Mouse (Mus musculus): ENCODE measurements around the gene Btnl10. TPM values are rescaled to one million over a fixed set of nuclear protein-coding genes. Genes with fewer than 3 reads are reported as not detected.
"Not testable (repeated sequence)": the region's sequence is repeated elsewhere in the genome, so short reads cannot be mapped to it uniquely, and the experiment has no call there.

Gene Btnl10
- polyA plus RNA-seq, 2 experiments = 0.05 TPM; not detected in 1

- H3K4me3 ChIP-seq (replicated peaks; ENCODE audit: low read length) = peak overlapping the region; percentile 44
- H3K4me2 ChIP-seq (replicated peaks; ENCODE audit: low read depth, low read length, severe bottlenecking) = peak overlapping the region; percentile 68
- peak overlapping the region; percentile 55 for H3K9ac ChIP-seq (ENCODE audit: low read depth, low read length, severe bottlenecking)
- no peak for ATAC-seq (ENCODE audit: low FRiP score, low read depth)
- TF ChIP-seq POLR2A (IDR thresholded peaks at IDR 0.05; ENCODE audit: borderline replicate concordance, extremely low read depth, insufficient read depth, insufficient read length) = no peak
- peak overlapping the region; percentile 74 for H3K27ac ChIP-seq (replicated peaks; ENCODE audit: low read depth, low read length)
- DNase-seq (ENCODE audit: low spot score) = peak; percentile 78
- no peaks in the 10 kb centered on the region for H3K36me3 ChIP-seq (ENCODE audit: control insufficient read depth, insufficient read depth, low read length)
- peaks cover 7% of the 10 kb centered on the region; the same call in 1 of the 2 replicates for H3K27me3 ChIP-seq (ENCODE audit: control insufficient read depth, insufficient read depth, low read length)
- WGBS = 8% methylated on average over 20 of the region's 20 CpGs
- 0 out of 2 replicates have a peak, but pooled peaks cover 7% of the 10 kb centered on the region for H3K4me1 ChIP-seq (ENCODE audit: control insufficient read depth, insufficient read depth, low read length)
- no peaks in the 10 kb centered on the region for H3K9me3 ChIP-seq (ENCODE audit: control insufficient read depth, low read length)
These were observed 32.0 kb downstream of the Btnl10 start for GRCm38 (mm10) chr11:58949480-58950431.

GRCm38 (mm10) chr11:58951210-58951609 is 33.5 kb downstream of the Btnl10 start:
- DNase-seq (ENCODE audit: low spot score) (no peak), ATAC-seq (ENCODE audit: low FRiP score, low read depth) (no peak)
- H3K4me1 ChIP-seq (ENCODE audit: control insufficient read depth, insufficient read depth, low read length) = 0 out of 2 replicates have a peak, but pooled peaks cover 9% of the 10 kb centered on the region
- H3K9me3 ChIP-seq (ENCODE audit: control insufficient read depth, low read length) = no peaks in the 10 kb centered on the region
- no peak for TF ChIP-seq POLR2A (IDR thresholded peaks at IDR 0.05; ENCODE audit: borderline replicate concordance, extremely low read depth, insufficient read depth, insufficient read length)
- 73% methylated on average over 5 of the region's 5 CpGs for WGBS
- H3K27me3 ChIP-seq (ENCODE audit: control insufficient read depth, insufficient read depth, low read length) = peaks cover 7% of the 10 kb centered on the region; the same call in 1 of the 2 replicates
- no peak overlapping the region for H3K4me3 ChIP-seq (replicated peaks; ENCODE audit: low read length)
- no peak overlapping the region for H3K27ac ChIP-seq (replicated peaks; ENCODE audit: low read depth, low read length)
- H3K9ac ChIP-seq (ENCODE audit: low read depth, low read length, severe bottlenecking) = no peak overlapping the region
- no peak overlapping the region for H3K4me2 ChIP-seq (replicated peaks; ENCODE audit: low read depth, low read length, severe bottlenecking)
- H3K36me3 ChIP-seq (ENCODE audit: control insufficient read depth, insufficient read depth, low read length) = no peaks in the 10 kb centered on the region

GRCm38 (mm10) chr11:58953351-58954169 is 35.9 kb downstream of the Btnl10 start:
- Histone ChIP-seq H3K27ac (replicated peaks; ENCODE audit: low read depth, low read length) (peak overlapping the region; percentile 81), H3K9ac (ENCODE audit: low read depth, low read length, severe bottlenecking) (peak overlapping the region; percentile 64), H3K4me1 (ENCODE audit: control insufficient read depth, insufficient read depth, low read length) (peaks cover 21% of the 10 kb centered on the region; the same call in 1 of the 2 replicates), H3K36me3 (ENCODE audit: control insufficient read depth, insufficient read depth, low read length) (peaks cover 9% of the 10 kb centered on the region), H3K9me3 (ENCODE audit: control insufficient read depth, low read length) (no peaks in the 10 kb centered on the region), H3K4me3 (replicated peaks; ENCODE audit: low read length) (peak overlapping the region; percentile 68), H3K4me2 (replicated peaks; ENCODE audit: low read depth, low read length, severe bottlenecking) (peak overlapping the region; percentile 86), H3K27me3 (ENCODE audit: control insufficient read depth, insufficient read depth, low read length) (no peaks in the 10 kb centered on the region)
- ATAC-seq (ENCODE audit: low FRiP score, low read depth) (peak; percentile 4; the same call in 1 of the 2 replicates), DNase-seq (ENCODE audit: low spot score) (peak; percentile 40)
- WGBS = 2% methylated on average over 29 of the region's 33 CpGs
- no peak for TF ChIP-seq POLR2A (IDR thresholded peaks at IDR 0.05; ENCODE audit: borderline replicate concordance, extremely low read depth, insufficient read depth, insufficient read length)

- WGBS = 2% methylated on average over 12 of the region's 17 CpGs
- peak overlapping the region; percentile 64 for H3K9ac ChIP-seq (ENCODE audit: low read depth, low read length, severe bottlenecking)
- peak overlapping the region; percentile 86 for H3K4me2 ChIP-seq (replicated peaks; ENCODE audit: low read depth, low read length, severe bottlenecking)
- DNase-seq (ENCODE audit: low spot score); H3K36me3 ChIP-seq (ENCODE audit: control insufficient read depth, insufficient read depth, low read length); H3K27me3 ChIP-seq (ENCODE audit: control insufficient read depth, insufficient read depth, low read length); ATAC-seq (ENCODE audit: low FRiP score, low read depth); H3K9me3 ChIP-seq (ENCODE audit: control insufficient read depth, low read length): not testable (repeated sequence)
- H3K4me1 ChIP-seq (ENCODE audit: control insufficient read depth, insufficient read depth, low read length) = peaks cover 21% of the 10 kb centered on the region; the same call in 1 of the 2 replicates
- H3K4me3 ChIP-seq (replicated peaks; ENCODE audit: low read length) = peak overlapping the region; percentile 68
- peak overlapping the region; percentile 81 for H3K27ac ChIP-seq (replicated peaks; ENCODE audit: low read depth, low read length)
These were observed 36.4 kb downstream of the Btnl10 start for GRCm38 (mm10) chr11:58954170-58954419.

Measured in limb, embryonic 14.5 days (tissue).